Mouse (Mus musculus) midbrain, embryonic 13.5 days (tissue): Measurements from ENCODE around the gene Socs7. TPM values are rescaled to one million over a fixed set of nuclear protein-coding genes. Genes with fewer than 3 reads are reported as not detected.
A peak's percentile ranks its signal among the peaks of the same experiment; 100 is the strongest.

ENCODE experiments used
- ATAC-seq: fragments of 200-750 bp; cut with Nextera tagmentation; 2 replicates; pipeline ENCODE4 v1.8.0; 2017; ENCODE audit warnings: mild to moderate bottlenecking, moderate TSS enrichment, moderate library complexity
- H3K27ac ChIP-seq: fragments of 300-500 bp; sonication (generic); 2 replicates; pipeline ENCODE4 v1.5.1; 2015; ENCODE audit warnings: inconsistent platforms, mild to moderate bottlenecking, moderate library complexity
- H3K27me3 ChIP-seq: fragments of 300-500 bp; sonication (generic); 2 replicates; pipeline ENCODE4 v1.6.1; 2015; ENCODE audit warnings: mild to moderate bottlenecking, inconsistent platforms
- H3K36me3 ChIP-seq: fragments of 300-500 bp; sonication (generic); 2 replicates; pipeline ENCODE4 v1.6.1; 2015; ENCODE audit warnings: mild to moderate bottlenecking, inconsistent platforms
- H3K4me1 ChIP-seq: fragments of 300-500 bp; sonication (generic); replicated peaks from 2 replicates; pipeline ENCODE4 v1.6.1; 2015; ENCODE audit warnings: inconsistent platforms
- H3K4me2 ChIP-seq: fragments of 300-500 bp; sonication (generic); replicated peaks from 2 replicates; pipeline ENCODE4 v1.6.1; 2015; ENCODE audit warnings: moderate library complexity, mild to moderate bottlenecking, inconsistent platforms
- H3K4me3 ChIP-seq: fragments of 300-500 bp; sonication (generic); replicated peaks from 2 replicates; pipeline ENCODE4 v1.5.1; 2015; ENCODE audit warnings: mild to moderate bottlenecking, inconsistent platforms
- H3K9ac ChIP-seq: fragments of 300-500 bp; sonication (generic); replicated peaks from 2 replicates; pipeline ENCODE4 v1.6.1; 2015; ENCODE audit warnings: mild to moderate bottlenecking, inconsistent platforms
- H3K9me3 ChIP-seq: fragments of 300-500 bp; sonication (generic); 2 replicates; pipeline ENCODE4 v1.6.1; 2016; ENCODE audit warnings: mild to moderate bottlenecking, inconsistent platforms
- WGBS: fragments of 180-500 bp; shearing (Covaris S2); methylation state at CpG from one replicate; pipeline ENCODE4 v1.1.7; 2015; 5-methylcytosine and 5-hydroxymethylcytosine counted together
- polyA plus RNA-seq: library from polyadenylated mRNA; unstranded; fragments of >200 nt; fragmentation: Nextera tagmentation; extraction: Ambion mirVana; gene quantifications from 2 replicates; pipeline ENCODE4 v1.2.1, GENCODE M21; 2015

The Socs7 gene
- polyA plus RNA-seq, 1 experiment from 2014 or later: 9.4 TPM

- Histone ChIP-seq H3K4me2 (no peak overlapping the region), H3K36me3 (peaks cover 39% of the 10 kb centered on the region), H3K4me3 (no peak overlapping the region), H3K9me3 (no peaks in the 10 kb centered on the region), H3K27ac (no peak overlapping the region), H3K9ac (no peak overlapping the region), H3K27me3 (no peaks in the 10 kb centered on the region; the same call in 1 of the 2 replicates), H3K4me1 (peaks cover 18% of the 10 kb centered on the region)
- 63% methylated on average over 2 of the region's 2 CpGs for WGBS
- no peak for ATAC-seq
Observed at GRCm38 (mm10) chr11:97398506-97398905, 36.2 kb downstream of the Socs7 start.

- Histone ChIP-seq H3K4me2 (peak overlapping the region; percentile 63), H3K36me3 (peaks cover 22% of the 10 kb centered on the region), H3K4me3 (peak overlapping the region; percentile 36), H3K27me3 (no peaks in the 10 kb centered on the region; the same call in 1 of the 2 replicates), H3K9me3 (no peaks in the 10 kb centered on the region), H3K9ac (0 out of 2 replicates have a peak overlapping the region, but pooled peaks have one; percentile 39), H3K27ac (no peak overlapping the region), H3K4me1 (peaks cover 27% of the 10 kb centered on the region)
- 4% methylated on average over 23 of the region's 23 CpGs for WGBS
- ATAC-seq: peak; percentile 63
Observed at GRCm38 (mm10) chr11:97399958-97400710, 37.8 kb downstream of the Socs7 start.

GRCm38 (mm10) chr11:97401082-97401481, 38.7 kb downstream of the Socs7 start:
- H3K27ac ChIP-seq: peak overlapping the region; percentile 44
- no peaks in the 10 kb centered on the region for H3K9me3 ChIP-seq
- peak; percentile 10; the same call in 1 of the 2 replicates for ATAC-seq
- H3K4me2 ChIP-seq: peak overlapping the region; percentile 63
- peaks cover 36% of the 10 kb centered on the region for H3K4me1 ChIP-seq
- H3K36me3 ChIP-seq: peaks cover 13% of the 10 kb centered on the region
- H3K9ac ChIP-seq: 0 out of 2 replicates have a peak overlapping the region, but pooled peaks have one; percentile 20
- peak overlapping the region; percentile 36; the same call in 1 of the 2 replicates for H3K4me3 ChIP-seq
- H3K27me3 ChIP-seq: peaks cover 5% of the 10 kb centered on the region
- WGBS: 19% methylated on average over 6 of the region's 6 CpGs

- H3K4me1 ChIP-seq: peaks cover 44% of the 10 kb centered on the region
- ATAC-seq: no peak
- 80% methylated on average over 3 of the region's 3 CpGs for WGBS
- no peak overlapping the region for H3K4me2 ChIP-seq
- H3K9me3 ChIP-seq: no peaks in the 10 kb centered on the region
- H3K9ac ChIP-seq: no peak overlapping the region
- H3K27me3 ChIP-seq: peaks cover 9% of the 10 kb centered on the region
- no peak overlapping the region for H3K4me3 ChIP-seq
- 0 out of 2 replicates have a peak, but pooled peaks cover 5% of the 10 kb centered on the region for H3K36me3 ChIP-seq
- peak overlapping the region; percentile 44 for H3K27ac ChIP-seq
Observed at GRCm38 (mm10) chr11:97401686-97402435, 39.5 kb downstream of the Socs7 start.

GRCm38 (mm10) chr11:97402746-97403145, 40.4 kb downstream of the Socs7 start:
- H3K4me1 ChIP-seq: peaks cover 49% of the 10 kb centered on the region
- 0 out of 2 replicates have a peak, but pooled peaks cover 5% of the 10 kb centered on the region for H3K36me3 ChIP-seq
- H3K9ac ChIP-seq: no peak overlapping the region
- no peaks in the 10 kb centered on the region for H3K9me3 ChIP-seq
- no peak for ATAC-seq
- H3K27me3 ChIP-seq: peaks cover 16% of the 10 kb centered on the region
- WGBS: 19% methylated on average over 2 of the region's 2 CpGs
- no peak overlapping the region for H3K4me2 ChIP-seq
- H3K27ac ChIP-seq: peak overlapping the region; percentile 60; the same call in 1 of the 2 replicates
- no peak overlapping the region for H3K4me3 ChIP-seq

GRCm38 (mm10) chr11:97403614-97404183, 41.3 kb downstream of the Socs7 start:
- Histone ChIP-seq H3K9me3 (no peaks in the 10 kb centered on the region), H3K27ac (peak overlapping the region; percentile 60), H3K36me3 (0 out of 2 replicates have a peak, but pooled peaks cover 3% of the 10 kb centered on the region), H3K27me3 (peaks cover 21% of the 10 kb centered on the region), H3K4me3 (peak overlapping the region; percentile 61), H3K9ac (no peak overlapping the region), H3K4me2 (peak overlapping the region; percentile 95), H3K4me1 (peaks cover 49% of the 10 kb centered on the region)
- ATAC-seq: no peak; the same call in 1 of the 2 replicates
- WGBS: 49% methylated on average over 8 of the region's 8 CpGs

GRCm38 (mm10) chr11:97404184-97404760, 41.9 kb downstream of the Socs7 start:
- H3K36me3 ChIP-seq: no peaks in the 10 kb centered on the region
- 0% methylated on average over 60 of the region's 61 CpGs for WGBS
- ATAC-seq: peak; percentile 47
- H3K27ac ChIP-seq: peak overlapping the region; percentile 32; the same call in 1 of the 2 replicates
- peak overlapping the region; percentile 95 for H3K4me2 ChIP-seq
- peak overlapping the region; percentile 81 for H3K9ac ChIP-seq
- H3K4me1 ChIP-seq: peaks cover 49% of the 10 kb centered on the region
- H3K9me3 ChIP-seq: no peaks in the 10 kb centered on the region
- H3K27me3 ChIP-seq: peaks cover 21% of the 10 kb centered on the region
- peak overlapping the region; percentile 61 for H3K4me3 ChIP-seq

- Histone ChIP-seq H3K27me3 (peaks cover 21% of the 10 kb centered on the region), H3K27ac (peak overlapping the region; percentile 32; the same call in 1 of the 2 replicates), H3K4me3 (peak overlapping the region; percentile 61), H3K9me3 (no peaks in the 10 kb centered on the region), H3K36me3 (no peaks in the 10 kb centered on the region), H3K4me1 (peaks cover 49% of the 10 kb centered on the region), H3K4me2 (peak overlapping the region; percentile 95), H3K9ac (peak overlapping the region; percentile 81)
- 1% methylated on average over 11 of the region's 11 CpGs for WGBS
- ATAC-seq: peak; percentile 53
Observed at GRCm38 (mm10) chr11:97404761-97405190, 42.4 kb downstream of the Socs7 start.

- WGBS: 59% methylated on average over 10 of the region's 10 CpGs
- Histone ChIP-seq H3K27ac (no peak overlapping the region), H3K36me3 (no peaks in the 10 kb centered on the region), H3K9me3 (no peaks in the 10 kb centered on the region), H3K9ac (peak overlapping the region; percentile 81; the same call in 1 of the 2 replicates), H3K4me2 (peak overlapping the region; percentile 95), H3K27me3 (peaks cover 21% of the 10 kb centered on the region), H3K4me1 (peaks cover 35% of the 10 kb centered on the region), H3K4me3 (0 out of 2 replicates have a peak overlapping the region, but pooled peaks have one; percentile 61)
- ATAC-seq: no peak
Observed at GRCm38 (mm10) chr11:97406094-97406951, 44.0 kb downstream of the Socs7 start.

GRCm38 (mm10) chr11:97407456-97407855, 45.1 kb downstream of the Socs7 start:
- Histone ChIP-seq H3K9me3 (no peaks in the 10 kb centered on the region), H3K4me1 (peaks cover 36% of the 10 kb centered on the region), H3K4me3 (no peak overlapping the region), H3K27ac (no peak overlapping the region), H3K4me2 (no peak overlapping the region), H3K36me3 (no peaks in the 10 kb centered on the region), H3K27me3 (peaks cover 21% of the 10 kb centered on the region), H3K9ac (0 out of 2 replicates have a peak overlapping the region, but pooled peaks have one; percentile 3)
- WGBS: 81% methylated on average over 3 of the region's 3 CpGs
- no peak for ATAC-seq
